Mouse (Mus musculus): ENCODE measurements at regions not wholly inside any gene's neighbourhood (a gene's known extent, or its start where the extent isn't known, plus 50 kb on each side); places are given as distances from the start of the nearest gene placed in this dataset.

- no peaks in the 10 kb centered on the region for H3K9me3 ChIP-seq (replicated peaks; ENCODE audit: insufficient read depth, low read length)
- no peaks in the 10 kb centered on the region for H3K27me3 ChIP-seq (ENCODE audit: control insufficient read depth in 1 of 2, insufficient read depth in 2 of 2, low read length in 2 of 2)
- H3K9ac ChIP-seq (ENCODE audit: control insufficient read depth, low read depth, low read length, poor library complexity, severe bottlenecking): no peak overlapping the region
- no peak overlapping the region for H3K27ac ChIP-seq (ENCODE audit: control insufficient read depth, low read depth, low read length)
- H3K79me2 ChIP-seq (ENCODE audit: control insufficient read depth, insufficient read depth, low read length, poor library complexity): no peaks in the 10 kb centered on the region
- no peaks in the 10 kb centered on the region for H3K36me3 ChIP-seq (ENCODE audit: control insufficient read depth in 1 of 2, insufficient read depth in 2 of 2, low read length in 2 of 2)
- DNase-seq (ENCODE audit: low read depth, low spot score): no peak
- H3K4me3 ChIP-seq (ENCODE audit: control insufficient read depth in 1 of 2, insufficient read depth in 1 of 2, low read depth in 2 of 2, low read length in 2 of 2): no peak overlapping the region
- TF ChIP-seq CTCF (IDR thresholded peaks at IDR 0.05 in 2 of 3, conservative IDR thresholded peaks at IDR 0.05 in 1 of 3; ENCODE audit: control insufficient read depth in 1 of 3, insufficient read depth in 1 of 3, low read depth in 2 of 3, low read length in 3 of 3, poor library complexity in 1 of 3, severe bottlenecking in 1 of 3) (no peak), E2F4 (IDR thresholded peaks at IDR 0.05; ENCODE audit: borderline replicate concordance, low read depth, low read length) (no peak), GATA1 (IDR thresholded peaks at IDR 0.05; ENCODE audit: low read depth, low read length) (no peak), EP300 (IDR thresholded peaks at IDR 0.05; ENCODE audit: low read depth in 1 of 2, low read length in 2 of 2) (no peak), GABPA (IDR thresholded peaks at IDR 0.05; ENCODE audit: low read depth, low read length) (no peak), MXI1 (IDR thresholded peaks at IDR 0.05; ENCODE audit: low read depth, low read length) (no peak), NELFE (IDR thresholded peaks at IDR 0.05; ENCODE audit: low read depth, low read length) (no peak), TBP (IDR thresholded peaks at IDR 0.05; ENCODE audit: low read depth, low read length) (no peak), CHD1 (IDR thresholded peaks at IDR 0.05; ENCODE audit: low read depth, low read length) (no peak), BHLHE40 (IDR thresholded peaks at IDR 0.05; ENCODE audit: borderline replicate concordance, low read depth, low read length) (no peak), SIN3A (IDR thresholded peaks at IDR 0.05; ENCODE audit: low read length) (no peak), ELF1 (IDR thresholded peaks at IDR 0.05; ENCODE audit: low read depth, low read length) (no peak), MYB (IDR thresholded peaks at IDR 0.05; ENCODE audit: low read depth, low read length) (no peak), MYC (IDR thresholded peaks at IDR 0.05; ENCODE audit: low read depth, low read length) (no peak)
- no peaks in the 10 kb centered on the region for H3K4me1 ChIP-seq (ENCODE audit: control insufficient read depth in 1 of 2, insufficient read depth in 2 of 2, low read length in 2 of 2)
These were observed 225.9 kb upstream of the Lyplal1 start for GRCm38 (mm10) chr1:186342931-186343506.

GRCm38 (mm10) chr1:186342391-186342790 is 225.3 kb upstream of the Lyplal1 start:
- DNase-seq (ENCODE audit: low read depth, low spot score): no peak
- Histone ChIP-seq H3K4me3 (ENCODE audit: control insufficient read depth in 1 of 2, insufficient read depth in 1 of 2, low read depth in 2 of 2, low read length in 2 of 2) (no peak overlapping the region), H3K27ac (ENCODE audit: control insufficient read depth, low read depth, low read length) (no peak overlapping the region), H3K9ac (ENCODE audit: control insufficient read depth, low read depth, low read length, poor library complexity, severe bottlenecking) (no peak overlapping the region), H3K79me2 (ENCODE audit: control insufficient read depth, insufficient read depth, low read length, poor library complexity) (no peaks in the 10 kb centered on the region), H3K27me3 (ENCODE audit: control insufficient read depth in 1 of 2, insufficient read depth in 2 of 2, low read length in 2 of 2) (no peaks in the 10 kb centered on the region), H3K36me3 (ENCODE audit: control insufficient read depth in 1 of 2, insufficient read depth in 2 of 2, low read length in 2 of 2) (no peaks in the 10 kb centered on the region), H3K9me3 (replicated peaks; ENCODE audit: insufficient read depth, low read length) (no peaks in the 10 kb centered on the region), H3K4me1 (ENCODE audit: control insufficient read depth in 1 of 2, insufficient read depth in 2 of 2, low read length in 2 of 2) (no peaks in the 10 kb centered on the region)
- TF ChIP-seq POLR2AphosphoS5 (IDR thresholded peaks at IDR 0.05; ENCODE audit: borderline replicate concordance, low read depth, low read length) (no peak), UBTF (IDR thresholded peaks at IDR 0.05; ENCODE audit: borderline replicate concordance, insufficient read depth, low read depth, low read length) (no peak), GABPA (IDR thresholded peaks at IDR 0.05; ENCODE audit: low read depth, low read length) (no peak), TAL1 (IDR thresholded peaks at IDR 0.05; ENCODE audit: low read length) (no peak), MAZ (IDR thresholded peaks at IDR 0.05; ENCODE audit: low read depth, low read length) (no peak), E2F4 (IDR thresholded peaks at IDR 0.05; ENCODE audit: borderline replicate concordance, low read depth, low read length) (no peak), MYB (IDR thresholded peaks at IDR 0.05; ENCODE audit: low read depth, low read length) (no peak), ZC3H11A (IDR thresholded peaks at IDR 0.05; ENCODE audit: low read depth, low read length) (no peak), ZNF384 (IDR thresholded peaks at IDR 0.05; ENCODE audit: low read depth, low read length) (no peak), ZMIZ1 (IDR thresholded peaks at IDR 0.05; ENCODE audit: low read depth, low read length) (no peak), CHD1 (IDR thresholded peaks at IDR 0.05; ENCODE audit: low read depth, low read length) (no peak), ELF1 (IDR thresholded peaks at IDR 0.05; ENCODE audit: low read depth, low read length) (no peak), TBP (IDR thresholded peaks at IDR 0.05; ENCODE audit: low read depth, low read length) (no peak)

Measured in MEL (cell line).